Comparison of ENCODE assay signal across 8 mouse cellular contexts in genomic region chr2:5770708-5771241, GRCm38 (mm10). TPM values are rescaled to one million over a fixed set of nuclear protein-coding genes. Genes with fewer than 3 reads are reported as not detected.
DNase-seq lines count a peak whose midpoint lies in the region; ATAC-seq lines count a peak whose summit lies in the region.

No protein-coding gene starts in this region.

- DNase-seq in adrenal gland, adult 8-10 months: peak; percentile 18
- DNase-seq in adrenal gland, postnatal 4 days (ENCODE audit: low spot score in 2 of 2): no peak
- peak; percentile 89 for DNase-seq in 3T3-L1 (ENCODE audit: low read depth, low spot score)
- peak; percentile 79 for DNase-seq in brain, embryonic 18.5 days (ENCODE audit: low read depth, low spot score)
- peak; percentile 30 to 83 for DNase-seq in layer of hippocampus, adult 18-20 months (ENCODE audit: low spot score in 2 of 2)
- peak; percentile 31 to 39 for DNase-seq in lung, postnatal 4 days
- peak; percentile 50 for DNase-seq in right cerebral cortex, postnatal 4 days

- ATAC-seq in frontal cortex, adult (ENCODE audit: low TSS enrichment): peak; percentile 94

RNA-seq across cellular contexts. Expression of gene Camk1d, which starts 56.5 kb away (rescaled TPM):
- total RNA-seq in adrenal gland, adult 8-10 months (2022): 10 to 100 TPM in 2 of 4 experiments, 1 to 10 TPM in 2; 7.3 to 13.2 (median 10.9) TPM
- total RNA-seq in adrenal gland, postnatal 4 days (2021): 10 to 100 TPM; 10.7 to 11.3 TPM
- total RNA-seq in layer of hippocampus, adult 18-20 months (2021): 100 to 1,000 TPM; 160 to 179 TPM

Comparison
In these comparisons a context has a peak if more than half of its experiments do, and no peak if none do; other contexts are left out.
1. DNase-seq: peak in adrenal gland, adult 8-10 months (single experiment), 3T3-L1 (single experiment), brain, embryonic 18.5 days (single experiment), layer of hippocampus, adult 18-20 months (2 of 2), lung, postnatal 4 days (2 of 2) and right cerebral cortex, postnatal 4 days (single experiment); none in adrenal gland, postnatal 4 days (0 of 2).
2. RNA of gene Camk1d, which starts 56.5 kb away (total RNA-seq): 160 to 179 TPM in layer of hippocampus, adult 18-20 months; 7.3 to 13.2 TPM in adrenal gland, adult 8-10 months and 10.7 to 11.3 TPM in adrenal gland, postnatal 4 days; every median in the first group is over 10 times any median in the second.